Mouse (Mus musculus): ENCODE measurements around the gene Pnpla5. TPM values are rescaled to one million over a fixed set of nuclear protein-coding genes. Genes with fewer than 3 reads are reported as not detected.
A peak's percentile ranks its signal among the peaks of the same experiment; 100 is the strongest.
"Not testable (repeated sequence)": the region's sequence is repeated elsewhere in the genome, so short reads cannot be mapped to it uniquely, and the experiment has no call there.

The Pnpla5 gene
- total RNA-seq (2015; ENCODE audit: low replicate concordance) (not detected in 2 replicates), total RNA-seq (2017; ENCODE audit: low replicate concordance) (not detected in 2 replicates)

DNA sequence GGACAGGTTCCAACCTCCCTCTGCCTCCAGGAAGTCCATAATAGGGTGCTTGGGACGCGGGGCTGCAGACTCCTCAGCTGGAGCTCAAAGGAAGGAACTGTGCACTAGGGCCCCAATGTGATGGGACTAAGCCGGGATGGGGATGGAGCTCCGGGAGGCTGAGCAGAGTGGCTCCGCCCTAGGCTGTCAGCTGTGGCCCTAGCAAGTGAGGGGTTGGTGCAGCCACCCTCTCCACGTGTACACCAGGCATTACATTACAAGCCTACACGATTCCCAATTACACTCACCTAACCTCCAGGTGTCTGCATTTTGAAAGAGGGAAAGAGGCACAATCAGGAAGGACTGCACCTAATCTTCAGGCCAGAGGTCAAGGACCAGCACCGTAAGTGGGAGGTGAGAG lies at the start of gene Pnpla5:
Gene Pnpla5, minus strand, starts transcription at position 101 of the 400 bp plus-strand sequence.
- no peak for ATAC-seq (replicated peaks; ENCODE audit: low FRiP score, poor library complexity, severe bottlenecking)

DNA sequence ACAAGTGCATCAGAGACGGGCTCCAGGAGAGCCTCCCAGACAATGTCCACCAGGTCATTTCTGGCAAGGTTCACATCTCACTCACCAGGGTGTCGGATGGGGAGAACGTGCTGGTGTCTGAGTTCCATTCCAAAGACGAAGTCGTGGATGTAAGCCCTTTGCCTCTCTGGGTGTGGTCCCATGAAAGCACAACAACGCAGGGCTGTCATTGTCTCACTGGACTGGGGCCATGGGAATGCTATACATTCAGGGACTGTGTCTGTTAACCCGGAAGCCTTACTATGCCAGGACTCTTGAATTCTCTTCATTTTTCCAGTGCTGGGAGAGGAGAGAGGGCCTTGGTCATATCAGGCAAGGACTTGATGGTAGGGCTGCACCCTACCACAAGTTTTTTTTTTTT lies 48.2 kb upstream of the Pnpla5 start:
- no peak for ATAC-seq (replicated peaks; ENCODE audit: low FRiP score, poor library complexity, severe bottlenecking)

DNA sequence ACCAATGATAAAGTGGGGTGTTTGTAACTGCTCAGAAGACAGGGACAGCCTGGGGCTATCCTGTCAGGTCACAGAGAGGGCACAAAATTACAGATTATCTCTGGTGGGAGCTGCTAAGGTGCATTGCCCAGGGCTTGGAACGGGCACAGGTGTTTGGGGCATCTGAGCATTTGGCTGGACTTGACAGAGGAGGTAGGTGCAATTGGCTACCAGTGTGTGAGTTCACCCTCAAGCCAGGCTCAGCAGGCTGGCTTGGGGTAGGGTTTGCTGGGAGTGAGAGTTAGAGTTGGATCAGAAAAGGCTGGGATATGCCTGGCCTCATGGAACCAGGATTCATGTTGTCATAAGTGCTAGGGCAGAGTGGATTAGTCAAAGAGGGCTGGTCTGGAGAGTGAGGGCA lies 46.5 kb upstream of the Pnpla5 start:
- no peak for ATAC-seq (replicated peaks; ENCODE audit: low FRiP score, poor library complexity, severe bottlenecking)

DNA sequence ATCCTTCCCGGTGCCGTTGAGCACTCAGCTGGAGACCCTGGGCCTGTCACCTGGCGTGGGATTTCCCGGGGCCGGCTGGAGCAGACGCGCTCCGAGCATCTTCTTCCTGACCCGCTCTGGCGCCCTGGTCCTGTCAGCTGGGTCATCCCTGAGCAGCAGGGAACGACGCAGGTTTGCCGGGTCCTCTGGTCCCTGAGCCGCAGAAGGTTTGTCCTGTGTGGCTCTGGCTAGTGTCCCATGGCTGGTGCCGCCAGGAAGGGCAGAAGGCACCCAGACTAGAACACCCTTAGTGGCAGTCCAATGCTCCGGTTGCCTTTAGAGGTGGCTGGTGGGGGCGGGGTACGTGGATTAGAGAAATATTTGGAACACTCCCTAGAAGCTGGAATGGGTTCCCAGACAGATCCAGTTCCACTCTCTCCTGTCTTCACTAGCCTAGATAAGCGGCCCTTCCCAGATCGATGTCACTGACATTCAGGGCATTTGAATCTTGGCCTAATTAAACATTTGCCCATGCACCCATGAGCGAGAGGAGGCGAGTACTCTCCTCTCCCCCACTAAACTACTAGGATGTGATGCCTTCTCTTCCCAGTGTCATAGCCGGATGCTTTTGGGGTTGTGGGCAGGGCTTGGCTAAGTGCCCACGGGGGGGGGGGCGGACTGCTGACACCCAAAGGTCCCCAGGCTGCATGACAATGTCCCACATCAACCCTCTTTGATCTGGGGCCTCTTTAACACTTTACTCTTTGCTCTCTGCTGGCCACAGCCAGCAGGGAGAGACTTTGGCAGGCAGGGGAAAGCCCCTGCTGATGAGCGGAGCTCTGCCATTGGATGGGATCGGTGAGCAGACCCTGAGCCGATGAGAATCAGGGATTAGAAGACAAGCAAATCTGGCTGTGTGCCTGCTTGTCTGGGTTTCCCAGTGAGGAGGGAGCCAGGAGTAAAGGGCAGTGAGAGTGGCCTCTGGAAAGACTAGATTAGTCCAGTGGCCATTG lies 45.5 kb upstream of the Pnpla5 start:
- ATAC-seq (replicated peaks; ENCODE audit: low FRiP score, poor library complexity, severe bottlenecking), result no peak

DNA sequence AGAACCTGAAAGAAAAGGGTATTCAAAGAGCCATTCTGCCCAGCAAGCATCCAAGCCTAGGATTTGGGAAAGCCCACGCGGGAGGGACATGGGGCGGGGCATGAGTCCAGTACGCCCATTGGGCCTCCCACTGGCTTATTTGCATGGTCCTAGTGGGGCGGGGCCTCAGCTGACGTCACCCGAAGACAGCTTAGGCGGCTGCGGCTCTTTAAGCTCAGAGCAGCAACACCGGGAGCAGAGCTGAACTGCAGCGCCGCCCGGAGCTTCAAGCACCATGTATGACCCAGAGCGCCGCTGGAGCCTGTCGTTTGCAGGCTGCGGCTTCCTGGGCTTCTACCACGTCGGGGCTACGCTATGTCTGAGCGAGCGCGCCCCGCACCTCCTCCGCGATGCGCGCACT lies 44.6 kb upstream of the Pnpla5 start, which contains the start of gene Pnpla3:
Gene Pnpla3, plus strand, starts transcription at position 238 of the 400 bp plus-strand sequence.
- peak; percentile 95 for ATAC-seq (replicated peaks; ENCODE audit: low FRiP score, poor library complexity, severe bottlenecking)

DNA sequence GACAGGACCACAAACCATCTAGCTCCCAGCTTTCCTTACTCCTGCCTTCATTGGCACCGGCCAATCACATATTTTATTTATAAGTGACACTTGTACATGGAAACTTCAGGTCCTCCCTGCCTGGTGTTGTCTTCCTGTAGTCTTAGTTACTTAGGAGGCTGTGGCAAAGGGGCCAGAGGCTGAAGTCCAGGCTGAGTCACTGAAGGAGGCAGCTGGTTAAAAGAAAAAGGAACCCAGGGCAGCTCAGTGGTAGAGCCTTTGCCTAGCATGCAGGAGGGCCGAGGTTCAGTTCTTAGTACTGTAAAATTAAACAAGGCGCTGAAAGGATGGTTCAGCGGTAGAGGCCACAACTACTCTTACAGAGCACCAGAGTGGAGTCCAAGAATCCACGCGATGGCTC lies 43.8 kb upstream of the Pnpla5 start:
- no peak for ATAC-seq (replicated peaks; ENCODE audit: low FRiP score, poor library complexity, severe bottlenecking)

DNA sequence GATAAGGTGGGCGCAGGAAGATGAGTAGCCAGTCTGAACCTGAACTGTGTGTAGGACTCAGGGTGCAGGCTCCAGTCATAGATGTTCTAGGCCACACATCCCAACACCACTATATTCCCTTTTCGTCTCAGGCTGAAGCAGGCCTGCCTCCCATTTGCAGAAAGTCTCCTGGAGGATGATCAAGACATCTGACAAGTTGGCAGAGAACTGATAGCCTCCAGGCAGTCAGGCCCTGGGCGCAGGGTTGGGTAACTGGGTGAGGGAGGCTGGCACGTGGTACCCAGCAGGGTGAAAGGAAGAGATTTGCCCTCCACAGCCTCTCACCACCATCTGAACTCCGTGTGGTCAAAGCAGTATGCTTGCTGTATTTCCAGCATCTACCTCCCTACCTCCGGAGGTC lies 38.9 kb upstream of the Pnpla5 start:
- ATAC-seq (replicated peaks; ENCODE audit: low FRiP score, poor library complexity, severe bottlenecking), result no peak

DNA sequence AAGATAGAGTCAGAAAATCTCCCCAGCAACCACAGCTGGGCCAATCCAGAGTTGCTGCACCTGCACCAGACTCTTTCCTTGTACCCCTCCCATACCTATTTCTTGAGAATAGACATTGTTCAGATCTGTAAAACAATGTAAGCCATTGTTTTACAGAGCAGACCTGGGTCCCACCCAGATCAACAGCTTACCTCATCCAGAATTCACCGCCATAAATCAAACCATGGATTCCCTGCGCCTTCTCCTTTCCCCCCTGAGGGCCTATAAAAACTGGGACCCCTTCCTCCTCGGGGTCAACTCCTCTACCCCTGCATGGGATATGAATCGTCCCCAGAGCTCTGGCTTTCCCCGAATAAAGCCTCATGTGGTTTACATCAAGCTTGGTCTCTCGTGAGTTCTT lies 34.6 kb upstream of the Pnpla5 start:
- ATAC-seq (replicated peaks; ENCODE audit: low FRiP score, poor library complexity, severe bottlenecking), result not testable (repeated sequence)

DNA sequence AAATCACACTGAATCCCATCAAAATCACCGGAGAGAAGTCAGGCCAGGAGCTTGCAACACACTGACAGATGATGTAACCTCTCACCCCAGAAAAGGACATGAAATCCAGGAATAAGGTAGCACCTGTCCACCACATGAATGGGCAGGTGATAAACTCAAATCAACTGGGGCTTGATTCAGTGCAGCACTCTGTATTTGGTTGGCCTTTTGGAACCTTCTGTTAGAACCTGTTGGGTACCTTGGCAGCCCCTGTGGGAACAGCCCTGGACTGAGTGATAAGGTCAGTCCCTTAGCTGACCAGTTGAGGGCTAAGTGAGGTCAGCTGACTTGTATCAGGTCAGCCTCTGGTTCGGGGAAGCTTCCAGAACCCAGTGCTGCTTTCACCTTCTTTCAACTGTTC lies 33.2 kb upstream of the Pnpla5 start:
- ATAC-seq (replicated peaks; ENCODE audit: low FRiP score, poor library complexity, severe bottlenecking), result no peak

DNA sequence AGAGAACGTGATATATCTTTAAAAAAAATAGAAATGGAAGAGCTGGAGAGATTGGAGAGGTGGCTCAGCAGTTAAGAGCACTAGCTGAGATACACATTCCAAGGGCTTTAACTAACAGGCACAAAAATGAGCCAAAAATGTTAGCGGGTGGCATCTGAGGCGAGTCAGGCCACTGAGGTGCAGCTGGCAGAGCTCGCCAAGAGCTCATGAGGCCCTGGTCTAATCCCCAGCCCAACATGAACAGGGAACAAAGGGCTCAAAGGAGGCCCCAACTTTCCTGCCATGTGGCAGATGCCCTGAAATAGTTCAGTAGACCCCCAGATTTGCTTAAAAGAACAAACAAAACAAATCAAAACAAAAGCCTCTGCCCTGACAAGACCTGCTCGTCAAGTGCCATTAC lies 18.0 kb upstream of the Pnpla5 start:
- no peak for ATAC-seq (replicated peaks; ENCODE audit: low FRiP score, poor library complexity, severe bottlenecking)

DNA sequence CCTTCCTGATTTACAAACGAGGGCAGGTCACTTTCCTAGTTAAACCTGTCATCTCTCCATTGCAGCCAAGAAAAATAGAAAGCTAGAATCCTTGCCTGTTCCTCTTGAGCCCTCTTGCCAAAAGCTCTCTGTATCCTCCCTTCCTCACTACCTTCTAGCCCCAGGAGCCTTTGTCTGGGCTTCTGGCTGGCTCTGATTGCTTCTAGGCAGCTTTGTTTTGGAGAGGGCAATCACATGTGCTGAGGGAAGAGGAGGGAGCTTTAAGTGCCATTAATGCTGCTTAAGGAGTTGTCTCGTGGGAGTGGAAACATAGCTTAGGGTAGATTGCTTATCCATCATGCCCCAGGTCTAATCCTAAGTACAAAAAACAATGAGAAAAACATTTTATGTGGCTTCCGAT lies 17.1 kb upstream of the Pnpla5 start:
- no peak for ATAC-seq (replicated peaks; ENCODE audit: low FRiP score, poor library complexity, severe bottlenecking)

DNA sequence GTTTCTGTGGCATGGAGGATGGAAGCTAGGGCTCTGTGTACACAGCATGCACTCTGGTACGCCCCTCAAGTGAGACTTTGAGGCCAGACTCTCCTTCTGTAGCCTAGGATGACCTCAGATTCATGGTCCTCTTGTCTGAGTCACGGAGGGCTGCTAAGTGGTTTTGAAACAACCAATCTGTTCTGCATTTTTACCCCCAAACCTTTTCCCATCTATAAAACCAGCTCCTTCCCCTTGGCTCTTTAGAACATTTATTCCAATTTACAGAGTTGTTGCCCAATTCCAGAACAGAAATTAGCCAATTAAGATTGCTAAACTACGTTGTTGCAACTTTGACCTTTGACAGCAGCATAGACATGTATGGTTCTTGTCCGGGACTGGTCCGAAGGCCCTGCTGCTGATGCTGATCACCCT lies 16.6 kb upstream of the Pnpla5 start:
- no peak for ATAC-seq (replicated peaks; ENCODE audit: low FRiP score, poor library complexity, severe bottlenecking)

DNA sequence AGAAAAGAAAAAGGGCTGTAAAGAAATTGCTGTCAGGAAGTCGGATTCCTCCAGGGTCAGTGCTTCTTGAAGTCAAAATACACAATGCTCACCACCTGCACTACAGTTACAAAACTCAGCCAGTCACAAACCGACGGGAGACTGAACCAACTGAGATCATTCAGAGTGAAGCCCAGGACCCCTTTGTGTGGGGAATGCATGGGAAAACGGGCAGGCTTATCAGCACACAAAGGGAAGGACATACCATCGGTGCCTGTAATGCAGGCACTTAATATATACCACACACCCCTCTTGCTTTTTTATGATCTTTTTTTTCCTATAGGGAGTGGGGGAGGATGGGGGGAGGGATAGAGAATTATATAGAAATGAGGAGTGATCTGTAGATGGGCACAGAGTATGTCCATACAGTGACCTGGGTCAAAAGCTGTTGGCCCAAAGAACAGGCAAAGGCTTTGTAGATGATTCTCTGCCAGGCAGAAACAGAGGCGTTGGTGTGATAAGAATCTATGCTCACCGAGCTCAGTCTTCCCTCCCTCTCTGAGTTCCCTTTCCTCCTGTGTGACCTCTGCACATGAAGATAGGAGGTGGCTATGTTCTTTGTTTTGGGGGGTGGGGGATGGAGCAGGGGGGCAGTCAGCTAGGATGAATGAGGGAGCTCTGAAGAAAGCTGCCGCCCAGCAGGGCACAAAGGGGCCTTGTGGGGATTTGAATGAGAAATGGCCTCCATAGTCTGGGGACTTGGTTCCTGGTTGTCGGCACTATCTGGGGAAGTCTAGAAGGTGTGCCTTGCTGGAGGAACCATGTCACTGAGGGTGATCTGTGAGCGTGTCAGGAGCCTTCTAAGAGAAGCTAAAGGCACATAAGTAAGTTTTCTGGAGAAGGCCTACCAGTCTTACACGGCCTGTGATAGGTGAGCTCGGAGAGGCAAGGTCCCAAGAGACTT lies 13.8 kb upstream of the Pnpla5 start:
- no peak for ATAC-seq (replicated peaks; ENCODE audit: low FRiP score, poor library complexity, severe bottlenecking)

DNA sequence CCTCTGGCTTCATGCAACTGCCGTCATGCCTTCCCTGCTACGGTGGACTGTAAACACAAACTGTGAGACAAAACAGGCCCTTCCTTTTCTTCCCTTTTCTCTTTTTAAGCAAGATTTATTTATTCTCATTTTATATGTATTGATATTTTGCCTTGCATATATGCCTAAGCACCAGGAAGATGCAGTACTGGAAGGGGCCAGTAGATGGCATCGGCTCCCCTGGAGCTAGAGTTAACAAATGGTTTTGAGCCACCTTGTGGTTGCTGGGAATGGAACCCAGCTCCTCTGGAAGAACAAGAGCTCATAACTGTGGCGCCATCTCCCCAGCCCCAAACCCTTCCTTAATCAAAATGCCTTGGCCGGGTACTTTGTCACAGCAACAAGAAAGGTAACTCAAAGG lies 12.5 kb upstream of the Pnpla5 start:
- 0 out of 2 replicates have a peak, but pooled peaks have one; percentile 65 for ATAC-seq (replicated peaks; ENCODE audit: low FRiP score, poor library complexity, severe bottlenecking)

DNA sequence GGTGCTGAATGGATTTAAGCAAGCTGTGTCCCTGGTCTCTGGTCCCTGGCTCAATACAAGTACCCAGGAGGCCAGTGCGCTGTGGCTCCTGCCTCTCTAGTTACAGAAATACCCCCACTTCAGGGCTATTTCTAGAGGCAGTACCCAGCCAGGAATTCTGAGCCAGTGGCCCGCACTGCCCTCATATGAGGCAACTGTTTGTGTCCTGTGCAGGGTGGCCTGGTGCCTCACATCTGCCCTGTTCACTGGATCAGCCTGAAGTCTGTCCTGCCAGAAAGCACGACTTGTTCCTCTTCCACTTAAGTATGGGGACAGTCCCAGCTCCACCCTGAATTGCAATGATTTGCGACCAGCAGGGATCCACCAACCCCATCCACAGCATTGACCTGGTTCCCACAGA lies 10.5 kb upstream of the Pnpla5 start:
- no peak for ATAC-seq (replicated peaks; ENCODE audit: low FRiP score, poor library complexity, severe bottlenecking)

DNA sequence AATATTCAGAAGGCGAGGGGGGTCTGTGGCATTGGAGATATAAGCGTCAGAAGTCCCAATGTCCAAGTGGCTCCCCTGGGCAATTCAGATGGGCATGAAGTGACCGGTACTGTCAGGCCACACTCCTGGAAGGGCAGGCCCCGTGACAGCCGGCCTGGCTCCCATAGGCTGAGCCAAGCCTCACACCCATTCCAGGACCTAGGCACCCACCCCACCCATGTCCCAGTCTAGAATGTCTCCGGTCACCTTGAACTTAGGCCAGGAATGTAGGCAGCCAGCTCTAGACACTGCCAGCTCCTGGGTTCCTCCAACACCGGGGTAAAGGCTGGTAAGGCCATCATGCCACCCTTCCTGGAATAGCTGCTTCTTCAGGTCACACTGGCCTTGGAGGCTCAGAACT lies 9.0 kb upstream of the Pnpla5 start:
- ATAC-seq (replicated peaks; ENCODE audit: low FRiP score, poor library complexity, severe bottlenecking), result no peak

DNA sequence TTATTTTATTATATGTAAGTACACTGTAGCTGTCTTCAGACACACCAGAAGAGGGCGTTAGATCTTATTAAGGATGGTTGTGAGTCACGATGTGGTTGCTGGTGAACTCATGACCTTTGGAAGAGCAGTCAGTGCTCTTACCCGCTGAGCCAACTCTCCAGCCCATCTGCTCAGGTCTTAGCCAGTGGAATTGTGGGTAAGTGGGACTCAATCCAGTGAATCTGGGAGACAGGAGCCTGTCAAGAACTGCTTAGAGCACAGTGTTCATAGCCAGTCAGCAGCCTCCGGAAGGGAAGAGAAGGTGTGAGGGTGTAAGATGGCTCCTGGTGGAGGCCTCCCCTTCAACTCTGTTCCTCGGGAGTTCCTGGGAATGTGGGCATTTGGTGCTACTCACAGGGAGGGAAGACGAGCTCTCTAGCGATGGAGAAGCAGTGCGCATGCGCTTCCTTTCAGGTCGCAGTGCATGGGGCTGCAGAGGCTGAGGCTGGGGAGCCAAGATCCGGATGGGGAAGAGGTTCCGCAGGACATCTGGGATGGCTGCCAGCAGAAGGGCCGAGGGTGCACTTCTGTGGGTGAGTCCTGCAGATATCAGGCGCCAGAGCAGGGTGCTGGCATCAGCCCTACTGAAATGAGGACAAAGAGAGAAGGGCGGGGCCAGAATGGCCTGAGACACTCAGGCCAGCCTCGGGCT lies 8.3 kb upstream of the Pnpla5 start:
- ATAC-seq (replicated peaks; ENCODE audit: low FRiP score, poor library complexity, severe bottlenecking), result no peak

DNA sequence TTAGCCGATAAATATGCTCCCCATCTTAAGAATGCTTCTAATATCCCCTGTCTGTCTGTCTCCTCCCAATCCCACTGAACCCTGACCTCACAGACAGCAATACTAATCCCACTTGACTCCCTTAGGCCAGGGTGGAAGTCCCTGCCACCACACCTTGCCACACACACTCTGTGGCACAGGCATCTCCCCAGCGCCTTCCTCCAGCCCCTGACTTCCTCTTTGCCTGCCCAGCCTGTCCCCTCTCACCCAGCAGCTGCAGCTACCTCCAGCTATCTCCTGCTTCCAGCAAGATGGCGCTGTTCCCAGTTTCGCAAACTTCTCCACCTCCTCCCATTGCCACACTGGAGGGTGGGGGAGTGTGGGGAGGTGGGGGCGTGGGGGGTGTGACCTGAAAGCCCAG lies 3.9 kb upstream of the Pnpla5 start:
- no peak for ATAC-seq (replicated peaks; ENCODE audit: low FRiP score, poor library complexity, severe bottlenecking)

DNA sequence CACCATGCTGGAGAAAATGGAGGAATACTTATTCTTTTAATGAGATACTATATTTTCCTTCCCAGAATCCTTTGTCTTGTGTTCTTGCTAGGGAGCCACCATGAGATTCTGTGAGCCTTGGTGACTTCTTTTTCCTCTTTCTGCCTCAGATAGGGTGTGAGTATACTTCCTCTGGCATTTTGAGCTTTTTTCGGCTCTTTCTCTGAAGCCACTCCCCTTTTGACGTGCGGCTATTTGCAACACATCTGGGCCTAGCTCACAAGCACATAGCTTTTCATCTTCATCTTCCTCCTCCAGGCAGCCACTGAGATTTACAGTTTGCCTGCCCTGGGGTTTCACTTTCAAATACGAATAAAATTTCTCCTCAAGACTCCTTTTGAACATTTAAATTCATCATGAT lies 3.5 kb upstream of the Pnpla5 start:
- ATAC-seq (replicated peaks; ENCODE audit: low FRiP score, poor library complexity, severe bottlenecking), result no peak

DNA sequence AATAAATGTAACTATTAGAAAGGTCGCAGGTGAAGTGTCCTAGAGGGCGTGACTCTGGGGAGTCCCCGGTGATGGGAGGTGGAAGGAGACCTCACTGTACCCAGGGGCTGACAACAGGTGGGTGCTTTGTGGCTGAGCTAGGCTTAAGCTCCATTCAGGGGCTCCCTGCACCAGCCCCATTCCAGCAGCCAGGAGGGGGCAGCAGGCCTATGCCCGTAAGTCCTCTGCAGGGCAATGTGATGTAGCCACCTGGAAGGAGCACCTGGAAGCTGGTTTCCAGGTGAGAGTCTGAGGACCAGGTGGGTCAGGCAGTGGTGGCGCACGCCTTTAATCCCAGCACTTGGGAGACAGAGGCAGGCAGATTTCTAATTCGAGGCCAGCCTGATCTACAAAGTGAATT lies 1.1 kb upstream of the Pnpla5 start:
- no peak for ATAC-seq (replicated peaks; ENCODE audit: low FRiP score, poor library complexity, severe bottlenecking)

Measured in erythroblast, adult 5-6 weeks (primary cell).